Mouse (Mus musculus) large intestine, adult 2 months (tissue): ENCODE data around the gene Samd4b. TPM values are rescaled to one million over a fixed set of nuclear protein-coding genes. Genes with fewer than 3 reads are reported as not detected.

Experiments used
- DNase-seq: peaks from one replicate; pipeline ENCODE4 v3.0.0-alpha.2; 2012; ENCODE audit warnings: low read depth, low spot score
- WGBS: fragments of 180-500 bp; shearing (Covaris S2); methylation state at CpG from one replicate; pipeline ENCODE4 v1.1.7; 2018; 5-methylcytosine and 5-hydroxymethylcytosine counted together
- polyA plus RNA-seq: library from polyadenylated mRNA; depleted of rRNA; stranded (reverse); fragments of >200 nt; gene quantifications from 2 replicates; pipeline ENCODE4 v1.2.3, GENCODE M21; 2012; rRNA removed

The Samd4b gene
- polyA plus RNA-seq, 1 experiment = 45.3 TPM

- 9% methylated on average over 4 of the region's 4 CpGs for WGBS
- DNase-seq = no peak
Observed at GRCm38 (mm10) chr7:28351676-28352191, 246.2 kb downstream of the Samd4b start.

DNA sequence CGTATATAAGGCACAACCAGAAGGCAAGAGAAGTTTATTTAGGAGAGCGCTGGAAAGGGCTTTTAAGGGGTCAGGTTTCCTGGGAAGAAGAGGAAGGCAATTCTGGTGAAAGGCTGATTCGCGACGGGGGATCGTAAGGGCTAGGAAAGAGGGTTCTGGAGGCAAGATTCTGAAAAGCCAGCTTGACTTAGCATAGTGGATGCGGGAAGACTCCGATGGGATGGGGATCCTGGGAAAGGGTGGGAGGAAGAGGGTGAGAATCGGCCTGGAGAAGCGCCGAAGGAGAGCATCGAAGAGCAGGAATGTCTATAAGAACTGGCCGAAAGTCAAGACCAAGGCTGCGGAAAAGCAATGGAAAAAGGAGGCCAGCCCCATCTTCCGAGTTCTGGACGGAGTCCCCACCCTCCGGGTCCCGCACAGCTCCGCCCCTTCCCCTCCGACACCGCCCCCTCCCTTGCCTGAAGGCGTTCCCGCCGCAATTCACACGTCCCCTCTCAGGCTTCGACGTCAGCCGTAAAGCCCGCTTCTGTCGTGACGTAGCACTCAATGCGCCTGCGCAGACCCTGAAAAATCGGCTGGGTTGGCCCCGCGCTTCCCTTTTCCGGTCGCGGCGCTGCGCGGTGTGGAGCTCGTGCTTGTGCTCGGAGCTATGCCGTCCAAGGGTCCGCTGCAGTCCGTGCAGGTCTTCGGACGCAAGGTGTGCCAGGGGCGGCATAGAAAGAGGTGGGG, 247.6 kb downstream of the Samd4b start, which contains the start of gene Rps16:
Gene Rps16, plus strand, starts transcription at position 498 of the 729 bp plus-strand sequence.
- peak; percentile 89 for DNase-seq
- under 1% methylated on average over 49 of the region's 50 CpGs for WGBS

Other genes starting within 250 kb of the Samd4b start
- 1,007 and 1,073 TPM in 2 replicates for gene Rps16, start 247.5 kb downstream of the Samd4b start, polyA plus RNA-seq
- 20.4 and 27.5 TPM in 2 replicates for gene Plekhg2, start 225.5 kb downstream of the Samd4b start, polyA plus RNA-seq
- gene Zfp36, start 217.9 kb downstream of the Samd4b start, polyA plus RNA-seq = 83.2 and 119 TPM in 2 replicates
- gene Med29, start 205.4 kb downstream of the Samd4b start, polyA plus RNA-seq = 50.4 and 52.9 TPM in 2 replicates
- 41.4 and 54.7 TPM in 2 replicates for gene Paf1, start 205.2 kb downstream of the Samd4b start, polyA plus RNA-seq
- 13.4 and 16.2 TPM in 2 replicates for gene Gmfg, start 160.7 kb downstream of the Samd4b start, polyA plus RNA-seq
- gene Lrfn1, start 146.2 kb downstream of the Samd4b start, polyA plus RNA-seq = 1.7 and 2.0 TPM in 2 replicates
- not detected in 2 replicates for gene Ifnl2, start 87.7 kb downstream of the Samd4b start, polyA plus RNA-seq
- not detected in 2 replicates for gene Ifnl3, start 75.3 kb downstream of the Samd4b start, polyA plus RNA-seq
- 3.1 and 4.3 TPM in 2 replicates for gene Sycn, start 57.3 kb downstream of the Samd4b start, polyA plus RNA-seq
- 0.11 TPM in 2 replicates for gene Nccrp1, start 50.9 kb downstream of the Samd4b start, polyA plus RNA-seq
- gene Pak4, start within 50 bp of the Samd4b start, polyA plus RNA-seq = 52.1 and 72.9 TPM in 2 replicates
- gene Acp7, start 33.2 kb upstream of the Samd4b start, polyA plus RNA-seq = not detected in 2 replicates
- gene Fbxo27, start 94.7 kb upstream of the Samd4b start, polyA plus RNA-seq = 1.6 and 1.8 TPM in 2 replicates
- gene Fbxo17, start 118.7 kb upstream of the Samd4b start, polyA plus RNA-seq = 0.89 TPM in 2 replicates
- gene Mrps12, start 143.7 kb upstream of the Samd4b start, polyA plus RNA-seq = 67.1 and 70.6 TPM in 2 replicates
- gene Sars2, start 143.8 kb upstream of the Samd4b start, polyA plus RNA-seq = 25.0 and 27.4 TPM in 2 replicates
- not detected in 2 replicates for gene Ccer2, start 158.0 kb upstream of the Samd4b start, polyA plus RNA-seq
- gene Sirt2, start 168.6 kb upstream of the Samd4b start, polyA plus RNA-seq = 40.2 and 53.9 TPM in 2 replicates
- gene Nfkbib, start 169.4 kb upstream of the Samd4b start, polyA plus RNA-seq = 56.7 and 72.9 TPM in 2 replicates
- gene Rinl, start 190.8 kb upstream of the Samd4b start, polyA plus RNA-seq = 6.4 and 7.5 TPM in 2 replicates
- gene Hnrnpl, start 210.4 kb upstream of the Samd4b start, polyA plus RNA-seq = 273 and 275 TPM in 2 replicates
- 244 and 306 TPM in 2 replicates for gene Ech1, start 227.1 kb upstream of the Samd4b start, polyA plus RNA-seq
- 4,043 and 4,779 TPM in 2 replicates for gene Lgals4, start 235.7 kb upstream of the Samd4b start, polyA plus RNA-seq